Mouse (Mus musculus) embryonic facial prominence, embryonic 10.5 days (tissue): Measurements from ENCODE around the gene Klra9. TPM values are rescaled to one million over a fixed set of nuclear protein-coding genes. Genes with fewer than 3 reads are reported as not detected.
"Not testable (repeated sequence)": the region's sequence is repeated elsewhere in the genome, so short reads cannot be mapped to it uniquely, and the experiment has no call there.

Source experiments
- DNase-seq: peaks from one replicate; pipeline ENCODE4 v3.0.0-alpha.2; 2017; ENCODE audit warnings: low spot score
- H3K27ac ChIP-seq: fragments of 300-500 bp; sonication (generic); replicated peaks from 2 replicates; pipeline ENCODE4 v1.5.1; 2016; ENCODE audit warnings: mild to moderate bottlenecking
- H3K27me3 ChIP-seq: fragments of 300-500 bp; sonication (generic); replicated peaks from 2 replicates; pipeline ENCODE4 v1.6.1; 2016; ENCODE audit warnings: low read depth, mild to moderate bottlenecking; ENCODE audit not compliant: poor library complexity, severe bottlenecking
- H3K36me3 ChIP-seq: fragments of 300-500 bp; sonication (generic); replicated peaks from 2 replicates; pipeline ENCODE4 v1.6.1; 2016; ENCODE audit warnings: mild to moderate bottlenecking, moderate library complexity
- H3K4me1 ChIP-seq: fragments of 300-500 bp; sonication (generic); 2 replicates; pipeline ENCODE4 v1.6.1; 2016
- H3K4me3 ChIP-seq: fragments of 300-500 bp; sonication (generic); 2 replicates; pipeline ENCODE4 v1.5.1; 2016; ENCODE audit warnings: mild to moderate bottlenecking, moderate library complexity
- H3K9me3 ChIP-seq: fragments of 300-500 bp; sonication (generic); 2 replicates; pipeline ENCODE4 v1.6.1; 2016; ENCODE audit warnings: mild to moderate bottlenecking
- WGBS: fragments of 180-500 bp; shearing (Covaris S2); methylation state at CpG from one replicate; pipeline ENCODE4 v1.1.7; 2016; 5-methylcytosine and 5-hydroxymethylcytosine counted together
- polyA plus RNA-seq: library from polyadenylated mRNA; unstranded; fragments of >200 nt; fragmentation: Nextera tagmentation; extraction: Ambion mirVana; gene quantifications from 2 replicates; pipeline ENCODE4 v1.2.1, GENCODE M21; 2016

The Klra9 gene
- polyA plus RNA-seq = not detected in 2 replicates

DNA sequence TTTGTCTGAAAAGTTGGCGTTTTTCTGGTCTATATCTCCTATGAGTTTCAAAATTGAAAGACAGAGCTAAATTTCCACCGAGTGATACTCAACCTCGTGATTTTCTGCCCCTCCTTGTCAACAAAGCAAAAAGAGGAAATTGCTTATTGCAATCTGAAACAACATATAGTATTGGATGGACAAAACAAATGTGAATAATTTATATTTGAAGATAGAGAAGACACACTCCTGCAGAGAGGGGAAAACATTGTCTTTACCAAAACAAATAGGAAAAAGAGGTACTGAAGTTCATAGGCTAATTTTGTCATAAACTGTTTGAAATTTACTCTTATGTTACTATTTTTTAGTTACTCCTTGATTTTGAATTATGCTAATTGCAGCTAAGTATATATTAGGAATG lies at the start of gene Klra9:
Gene Klra9 (minus strand): TSS at position 101 of the 400 bp plus-strand sequence.
- H3K36me3 ChIP-seq, H3K27ac ChIP-seq, H3K27me3 ChIP-seq, H3K4me3 ChIP-seq, DNase-seq, H3K4me1 ChIP-seq, H3K9me3 ChIP-seq: not testable (repeated sequence)
- WGBS = 68% methylated on average over 3 of the region's 3 CpGs

DNA sequence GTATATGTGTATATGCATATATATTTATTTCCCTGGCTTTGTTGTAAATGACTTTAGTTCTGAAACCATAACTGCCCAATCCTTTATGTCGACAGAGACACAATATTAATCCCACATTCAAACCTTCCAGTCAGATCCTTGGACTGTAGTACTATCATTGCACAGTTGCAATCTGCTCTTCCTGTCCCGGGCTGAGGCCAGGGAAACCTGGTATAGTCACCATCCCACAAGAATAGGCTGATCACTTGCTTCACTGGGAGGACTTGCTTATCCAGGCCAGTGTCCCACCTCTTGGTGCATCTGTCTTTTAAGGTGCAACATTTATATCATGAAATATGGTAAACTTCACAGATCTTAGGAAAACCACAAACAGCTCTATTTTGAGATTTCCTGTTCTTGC lies 44.6 kb upstream of the Klra9 start:
- H3K4me3 ChIP-seq = no peak overlapping the region
- no peaks in the 10 kb centered on the region for H3K36me3 ChIP-seq
- no peak for DNase-seq
- H3K4me1 ChIP-seq = no peaks in the 10 kb centered on the region
- H3K27ac ChIP-seq = no peak overlapping the region
- 89% methylated on average over 2 of the region's 2 CpGs for WGBS
- no peaks in the 10 kb centered on the region for H3K27me3 ChIP-seq
- H3K9me3 ChIP-seq = peaks cover 5% of the 10 kb centered on the region; the same call in 1 of the 2 replicates

DNA sequence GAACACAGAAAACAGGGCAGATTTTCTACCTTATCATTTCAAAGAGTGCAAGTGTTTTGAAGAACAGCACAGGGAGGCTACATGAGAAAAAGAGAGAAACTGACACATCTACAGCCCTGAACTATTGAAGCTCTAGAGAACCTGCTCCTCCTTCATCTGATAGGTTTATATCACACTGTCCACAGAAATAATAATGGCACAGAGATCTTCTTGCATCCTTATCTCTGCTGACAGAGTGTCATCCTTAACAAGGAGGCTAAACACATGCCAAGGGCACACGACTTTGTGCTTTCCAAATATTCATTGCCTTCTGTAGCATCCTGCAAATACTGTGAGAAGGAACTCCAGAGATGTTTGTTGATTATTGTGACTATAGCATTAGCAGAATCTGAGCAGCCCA lies 43.7 kb upstream of the Klra9 start:
- Histone ChIP-seq H3K27ac (no peak overlapping the region), H3K4me1 (no peaks in the 10 kb centered on the region), H3K36me3 (no peaks in the 10 kb centered on the region), H3K27me3 (no peaks in the 10 kb centered on the region), H3K9me3 (peaks cover 5% of the 10 kb centered on the region; the same call in 1 of the 2 replicates), H3K4me3 (no peak overlapping the region)
- no peak for DNase-seq
- 48% methylated on average over 1 of the region's 1 CpGs for WGBS

DNA sequence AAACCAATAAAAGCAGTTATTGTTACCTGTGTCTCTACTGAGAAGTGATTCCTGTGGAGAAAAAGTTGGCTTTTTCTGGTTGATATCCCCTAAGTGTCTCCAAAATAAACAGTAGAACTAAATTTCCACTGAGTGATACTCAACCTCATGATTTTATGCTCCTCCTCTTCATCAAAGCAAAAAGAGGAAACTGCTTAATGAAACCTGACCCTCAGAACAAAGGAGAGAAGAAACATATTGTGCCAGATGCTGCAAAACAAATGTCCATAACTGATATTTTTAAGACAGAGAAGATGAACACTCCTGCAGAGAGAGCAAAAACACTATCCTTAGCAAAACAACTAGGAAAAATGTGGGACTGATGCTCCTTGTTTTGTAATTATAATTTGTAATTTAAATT lies 40.3 kb upstream of the Klra9 start, which contains the start of gene Klra7:
Gene Klra7 (minus strand): TSS at position 101 of the 400 bp plus-strand sequence.
- H3K36me3 ChIP-seq = no peaks in the 10 kb centered on the region
- H3K9me3 ChIP-seq = peaks cover 5% of the 10 kb centered on the region; the same call in 1 of the 2 replicates
- no peak within 1 kb of the TSS for H3K27ac ChIP-seq
- no peaks in the 10 kb centered on the region for H3K4me1 ChIP-seq
- no peak for DNase-seq
- H3K4me3 ChIP-seq = no peak within 1 kb of the TSS
- no peaks in the 10 kb centered on the region for H3K27me3 ChIP-seq

GRCm38 (mm10) chr6:130197453-130197852 lies 4.5 kb upstream of the Klra9 start:
- 94% methylated on average over 1 of the region's 1 CpGs for WGBS
- not testable (repeated sequence) for DNase-seq, H3K27ac ChIP-seq

GRCm38 (mm10) chr6:130129798-130130197 lies 63.1 kb downstream of the Klra9 start, which contains the start of gene Klra8:
Gene Klra8, minus strand, starts transcription at chr6:130129898.
- H3K9me3 ChIP-seq, H3K4me1 ChIP-seq, H3K36me3 ChIP-seq, H3K27me3 ChIP-seq, H3K4me3 ChIP-seq, DNase-seq, H3K27ac ChIP-seq: not testable (repeated sequence)
- 75% methylated on average over 4 of the region's 4 CpGs for WGBS

More at GRCm38 (mm10) chr6:130197453-130197852, 4.5 kb upstream of the Klra9 start:
- not testable (repeated sequence) for H3K27me3 ChIP-seq, H3K4me3 ChIP-seq, H3K36me3 ChIP-seq, H3K9me3 ChIP-seq, H3K4me1 ChIP-seq

Other genes starting within 250 kb of the Klra9 start
- not detected in 2 replicates for gene Klra6, start 166.2 kb downstream of the Klra9 start, polyA plus RNA-seq
- gene Klra4, start 125.8 kb downstream of the Klra9 start, polyA plus RNA-seq = not detected in 2 replicates
- not detected in 2 replicates for gene Klra8, start 63.2 kb downstream of the Klra9 start, polyA plus RNA-seq
- gene Klra7, start 40.2 kb upstream of the Klra9 start, polyA plus RNA-seq = not detected in 2 replicates
- gene Klra10, start 88.8 kb upstream of the Klra9 start, polyA plus RNA-seq = not detected in 2 replicates
- not detected in 2 replicates for gene Klra3, start 144.5 kb upstream of the Klra9 start, polyA plus RNA-seq
- not detected in 2 replicates for gene Klra1, start 193.8 kb upstream of the Klra9 start, polyA plus RNA-seq